Mouse (Mus musculus): Measurements from ENCODE around the gene Galnt2.

GRCm38 (mm10) chr8:124201706-124202105 lies 29.5 kb upstream of the Galnt2 start:
- TF ChIP-seq CEBPB (IDR thresholded peaks at IDR 0.05; ENCODE audit: insufficient read depth, poor library complexity, severe bottlenecking): peak; percentile 98
- TF ChIP-seq POLR2A (IDR thresholded peaks at IDR 0.05; ENCODE audit: insufficient read length, low read depth): no peak
- no peak for TF ChIP-seq MAX (IDR thresholded peaks at IDR 0.05; ENCODE audit: low read depth)
- no peak for TF ChIP-seq TCF3 (IDR thresholded peaks at IDR 0.05; ENCODE audit: insufficient read length, low read depth)
- TF ChIP-seq POLR2AphosphoS2 (IDR thresholded peaks at IDR 0.05; ENCODE audit: insufficient read length, low read depth): no peak
- no peak for TF ChIP-seq MYOD1 (IDR thresholded peaks at IDR 0.05; ENCODE audit: control insufficient read depth in 1 of 3, insufficient read length in 2 of 3, low read depth in 2 of 3)
- TF ChIP-seq SRF (IDR thresholded peaks at IDR 0.05; ENCODE audit: control insufficient read depth, insufficient read length, low read depth): no peak
- TF ChIP-seq USF1 (IDR thresholded peaks at IDR 0.05; ENCODE audit: low read depth): no peak
- no peak for TF ChIP-seq E2F4 (IDR thresholded peaks at IDR 0.05; ENCODE audit: insufficient read depth)
- no peak for TF ChIP-seq REST (IDR thresholded peaks at IDR 0.05; ENCODE audit: insufficient read depth, insufficient read length)

All from myocyte (in vitro differentiated cells).